Mouse (Mus musculus): ENCODE results near the gene M6pr. TPM values are rescaled to one million over a fixed set of nuclear protein-coding genes. Genes with fewer than 3 reads are reported as not detected.

Gene M6pr
- polyA plus RNA-seq, 1 experiment from 2014 or later: 92.4 TPM

- peaks cover 5% of the 10 kb centered on the region; the same call in 1 of the 2 replicates for H3K4me1 ChIP-seq
- peaks cover 60% of the 10 kb centered on the region for H3K36me3 ChIP-seq
- no peak overlapping the region for H3K9ac ChIP-seq
- no peaks in the 10 kb centered on the region for H3K27me3 ChIP-seq
- no peak overlapping the region for H3K27ac ChIP-seq
- H3K4me3 ChIP-seq: no peak overlapping the region
- no peak overlapping the region for H3K4me2 ChIP-seq
- WGBS: 90% methylated on average over 13 of the region's 13 CpGs
- no peak for ATAC-seq (ENCODE audit: insufficient number of reproducible peaks, low FRiP score, low TSS enrichment, low read depth)
- H3K9me3 ChIP-seq: no peaks in the 10 kb centered on the region
Measured at GRCm38 (mm10) chr6:122333081-122333612, 24.6 kb downstream of the M6pr start.

- whole genome bisulfite sequencing: 84% methylated on average over 7 of the region's 7 CpGs
- Histone ChIP-seq H3K36me3 (peaks cover 46% of the 10 kb centered on the region), H3K9me3 (no peaks in the 10 kb centered on the region), H3K4me3 (no peak overlapping the region), H3K9ac (no peak overlapping the region), H3K4me1 (peaks cover 12% of the 10 kb centered on the region; the same call in 1 of the 2 replicates), H3K27me3 (no peaks in the 10 kb centered on the region), H3K27ac (no peak overlapping the region), H3K4me2 (no peak overlapping the region)
- no peak for ATAC-seq (ENCODE audit: insufficient number of reproducible peaks, low FRiP score, low TSS enrichment, low read depth)
Measured at GRCm38 (mm10) chr6:122334786-122335340, 26.3 kb downstream of the M6pr start.

- WGBS: 46% methylated on average over 6 of the region's 6 CpGs
- no peak for ATAC-seq (ENCODE audit: insufficient number of reproducible peaks, low FRiP score, low TSS enrichment, low read depth)
- no peaks in the 10 kb centered on the region for H3K27me3 ChIP-seq
Measured at GRCm38 (mm10) chr6:122337546-122337945, 29.0 kb downstream of the M6pr start.

GRCm38 (mm10) chr6:122339047-122339647, 30.6 kb downstream of the M6pr start:
- peak overlapping the region; percentile 73 for H3K4me3 ChIP-seq
- peak overlapping the region; percentile 59 for H3K9ac ChIP-seq
- H3K4me2 ChIP-seq: peak overlapping the region; percentile 63
- H3K9me3 ChIP-seq: no peaks in the 10 kb centered on the region
- WGBS: 0% methylated on average over 43 of the region's 51 CpGs
- H3K27ac ChIP-seq: peak overlapping the region; percentile 96
- peaks cover 18% of the 10 kb centered on the region; the same call in 1 of the 2 replicates for H3K4me1 ChIP-seq
- ATAC-seq (ENCODE audit: insufficient number of reproducible peaks, low FRiP score, low TSS enrichment, low read depth): peak; percentile 71
- peaks cover 11% of the 10 kb centered on the region for H3K36me3 ChIP-seq
- no peaks in the 10 kb centered on the region for H3K27me3 ChIP-seq

More at GRCm38 (mm10) chr6:122337546-122337945, 29.0 kb downstream of the M6pr start:
- no peaks in the 10 kb centered on the region for H3K9me3 ChIP-seq
- H3K4me3 ChIP-seq: no peak overlapping the region
- H3K4me2 ChIP-seq: no peak overlapping the region
- peaks cover 18% of the 10 kb centered on the region; the same call in 1 of the 2 replicates for H3K4me1 ChIP-seq
- no peak overlapping the region for H3K9ac ChIP-seq
- H3K36me3 ChIP-seq: peaks cover 27% of the 10 kb centered on the region
- H3K27ac ChIP-seq: no peak overlapping the region

- WGBS: under 1% methylated on average over 33 of the region's 71 CpGs
- Histone ChIP-seq H3K4me3 (peak overlapping the region; percentile 73), H3K27me3 (no peaks in the 10 kb centered on the region), H3K36me3 (peaks cover 6% of the 10 kb centered on the region), H3K4me1 (peaks cover 18% of the 10 kb centered on the region; the same call in 1 of the 2 replicates), H3K4me2 (peak overlapping the region; percentile 63), H3K9me3 (no peaks in the 10 kb centered on the region), H3K27ac (peak overlapping the region; percentile 96), H3K9ac (peak overlapping the region; percentile 59)
- ATAC-seq (ENCODE audit: insufficient number of reproducible peaks, low FRiP score, low TSS enrichment, low read depth): peak; percentile 86
Measured at GRCm38 (mm10) chr6:122339648-122340341, 31.3 kb downstream of the M6pr start.

- no peak for ATAC-seq (ENCODE audit: insufficient number of reproducible peaks, low FRiP score, low TSS enrichment, low read depth)
- under 1% methylated on average over 17 of the region's 17 CpGs for WGBS
- peaks cover 4% of the 10 kb centered on the region; the same call in 1 of the 2 replicates for H3K36me3 ChIP-seq
Measured at GRCm38 (mm10) chr6:122340349-122341000, 32.0 kb downstream of the M6pr start, which contains the start of gene Phc1. Phc1 (minus strand) TSS chr6:122340561.

GRCm38 (mm10) chr6:122341038-122341810, 32.7 kb downstream of the M6pr start:
- H3K9ac ChIP-seq: no peak overlapping the region
- no peaks in the 10 kb centered on the region for H3K9me3 ChIP-seq
- H3K4me2 ChIP-seq: no peak overlapping the region
- peaks cover under 1% of the 10 kb centered on the region; the same call in 1 of the 2 replicates for H3K36me3 ChIP-seq
- no peak for ATAC-seq (ENCODE audit: insufficient number of reproducible peaks, low FRiP score, low TSS enrichment, low read depth)
- no peak overlapping the region; the same call in 1 of the 2 replicates for H3K27ac ChIP-seq
- no peaks in the 10 kb centered on the region for H3K27me3 ChIP-seq
- H3K4me3 ChIP-seq: no peak overlapping the region
- peaks cover 18% of the 10 kb centered on the region; the same call in 1 of the 2 replicates for H3K4me1 ChIP-seq
- WGBS: 45% methylated on average over 7 of the region's 7 CpGs

More at GRCm38 (mm10) chr6:122340349-122341000, 32.0 kb downstream of the M6pr start, which contains the start of gene Phc1:
- Histone ChIP-seq H3K4me3 (peak within 1 kb of the TSS; percentile 73), H3K27me3 (no peaks in the 10 kb centered on the region), H3K4me2 (peak within 1 kb of the TSS; percentile 63), H3K9me3 (no peaks in the 10 kb centered on the region), H3K27ac (peak within 1 kb of the TSS; percentile 96), H3K9ac (peak within 1 kb of the TSS; percentile 59), H3K4me1 (peaks cover 18% of the 10 kb centered on the region; the same call in 1 of the 2 replicates)

- H3K4me2 ChIP-seq: no peak overlapping the region
- H3K27ac ChIP-seq: no peak overlapping the region
- no peaks in the 10 kb centered on the region for H3K36me3 ChIP-seq
- no peak for ATAC-seq (ENCODE audit: insufficient number of reproducible peaks, low FRiP score, low TSS enrichment, low read depth)
- no peaks in the 10 kb centered on the region for H3K27me3 ChIP-seq
- no peaks in the 10 kb centered on the region for H3K9me3 ChIP-seq
- H3K4me3 ChIP-seq: no peak overlapping the region
- H3K4me1 ChIP-seq: peaks cover 18% of the 10 kb centered on the region; the same call in 1 of the 2 replicates
- 28% methylated on average over 5 of the region's 5 CpGs for WGBS
- H3K9ac ChIP-seq: no peak overlapping the region
Measured at GRCm38 (mm10) chr6:122342125-122342524, 33.6 kb downstream of the M6pr start.

- H3K4me3 ChIP-seq: no peak overlapping the region
- no peak overlapping the region for H3K4me2 ChIP-seq
- no peak overlapping the region for H3K9ac ChIP-seq
- 66% methylated on average over 10 of the region's 10 CpGs for WGBS
- H3K9me3 ChIP-seq: no peaks in the 10 kb centered on the region
- H3K36me3 ChIP-seq: no peaks in the 10 kb centered on the region
- no peak overlapping the region for H3K27ac ChIP-seq
- no peaks in the 10 kb centered on the region for H3K27me3 ChIP-seq
- ATAC-seq (ENCODE audit: insufficient number of reproducible peaks, low FRiP score, low TSS enrichment, low read depth): no peak
- peaks cover 8% of the 10 kb centered on the region; the same call in 1 of the 2 replicates for H3K4me1 ChIP-seq
Measured at GRCm38 (mm10) chr6:122343719-122344118, 35.2 kb downstream of the M6pr start.

GRCm38 (mm10) chr6:122344386-122345116, 36.0 kb downstream of the M6pr start:
- Histone ChIP-seq H3K27ac (no peak overlapping the region), H3K4me2 (no peak overlapping the region), H3K9ac (no peak overlapping the region), H3K36me3 (no peaks in the 10 kb centered on the region), H3K9me3 (no peaks in the 10 kb centered on the region), H3K27me3 (no peaks in the 10 kb centered on the region), H3K4me3 (no peak overlapping the region), H3K4me1 (0 out of 2 replicates have a peak, but pooled peaks cover 6% of the 10 kb centered on the region)
- 54% methylated on average over 9 of the region's 9 CpGs for WGBS
- ATAC-seq (ENCODE audit: insufficient number of reproducible peaks, low FRiP score, low TSS enrichment, low read depth): no peak

Measured in limb, embryonic 15.5 days (tissue).